Mouse (Mus musculus): ENCODE measurements at regions not wholly inside any gene's neighbourhood (a gene's known extent, or its start where the extent isn't known, plus 50 kb on each side); places are given as distances from the start of the nearest gene placed in this dataset.
A peak's percentile ranks its signal among the peaks of the same experiment; 100 is the strongest.

DNA sequence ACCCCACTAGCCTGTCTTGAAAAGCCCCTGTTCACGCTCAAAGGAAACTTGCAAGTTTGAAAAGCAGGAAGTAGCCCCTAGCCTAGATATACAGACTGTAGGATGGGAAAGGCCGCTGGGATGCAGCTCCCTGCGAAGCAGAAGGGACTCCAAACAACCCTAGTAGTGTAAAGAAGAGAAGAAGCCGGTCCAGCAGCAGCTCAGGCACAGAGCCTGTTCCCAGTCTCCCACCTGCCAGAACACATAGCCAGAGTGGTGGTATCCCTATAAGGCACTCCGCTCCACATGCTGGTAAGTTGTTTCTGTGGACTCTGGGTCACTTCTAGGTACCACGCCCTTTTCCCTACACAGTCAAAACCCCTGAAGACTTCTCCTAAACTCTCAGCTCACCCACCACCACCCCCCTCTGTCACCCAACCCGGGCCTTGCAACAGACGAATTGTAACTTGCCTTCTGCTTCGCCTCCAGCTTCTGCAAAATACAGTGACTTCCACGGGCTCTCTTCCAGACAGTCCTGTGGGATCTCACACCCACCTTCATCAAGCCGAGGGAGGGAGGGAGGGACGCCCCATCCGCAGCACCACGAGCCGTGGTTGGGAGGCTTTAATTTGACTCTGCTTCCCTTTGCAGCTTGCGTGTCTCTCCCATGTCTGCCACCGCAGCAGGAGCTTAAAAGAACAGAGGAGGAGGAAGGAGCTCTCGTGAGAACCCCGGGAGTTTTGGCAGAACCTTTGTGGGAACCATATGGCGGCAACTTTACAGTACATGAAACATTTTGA, 285.2 kb downstream of the Rwdd3 start:
- no peaks in the 10 kb centered on the region for H3K27me3 ChIP-seq
- WGBS = 44% methylated on average over 20 of the region's 20 CpGs
- H3K4me2 ChIP-seq (replicated peaks) = peak overlapping the region; percentile 38
- no peaks in the 10 kb centered on the region for H3K9me3 ChIP-seq
- H3K4me3 ChIP-seq = no peak overlapping the region
- H3K9ac ChIP-seq = no peak overlapping the region
- H3K4me1 ChIP-seq = no peaks in the 10 kb centered on the region
- no peaks in the 10 kb centered on the region for H3K36me3 ChIP-seq
- H3K27ac ChIP-seq = no peak overlapping the region
- no peak for ATAC-seq (ENCODE audit: low FRiP score, low read depth)

DNA sequence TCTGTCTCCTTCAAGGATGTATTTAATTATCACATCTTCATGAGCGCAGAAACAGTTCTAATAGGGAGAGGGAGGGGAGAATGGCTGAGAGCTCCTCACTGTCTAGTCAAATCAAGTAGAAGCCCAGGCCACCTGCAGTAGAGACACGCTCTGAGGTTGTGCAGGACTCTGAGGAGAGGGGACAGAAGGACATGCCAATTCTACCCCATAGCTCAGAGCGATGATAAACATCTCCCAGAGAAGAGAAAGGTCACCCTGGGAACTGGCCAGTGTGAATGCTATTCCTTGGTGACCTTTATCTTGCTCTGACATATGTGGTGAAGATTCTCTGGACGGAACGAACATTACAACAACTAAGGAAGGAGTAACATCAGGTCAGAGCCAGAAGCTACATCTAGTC, 286.1 kb downstream of the Rwdd3 start:
- H3K4me1 ChIP-seq = no peaks in the 10 kb centered on the region
- no peak overlapping the region for H3K27ac ChIP-seq
- ATAC-seq (ENCODE audit: low FRiP score, low read depth) = no peak
- no peaks in the 10 kb centered on the region for H3K27me3 ChIP-seq
- no peak overlapping the region for H3K4me3 ChIP-seq
- H3K9ac ChIP-seq = no peak overlapping the region
- no peaks in the 10 kb centered on the region for H3K36me3 ChIP-seq
- no peak overlapping the region for H3K4me2 ChIP-seq (replicated peaks)
- WGBS = 74% methylated on average over 5 of the region's 5 CpGs
- H3K9me3 ChIP-seq = no peaks in the 10 kb centered on the region

GRCm38 (mm10) chr3:120884189-120884588, 287.3 kb downstream of the Rwdd3 start:
- Histone ChIP-seq H3K27ac (no peak overlapping the region), H3K4me3 (no peak overlapping the region), H3K9ac (no peak overlapping the region), H3K36me3 (no peaks in the 10 kb centered on the region), H3K4me1 (no peaks in the 10 kb centered on the region), H3K27me3 (no peaks in the 10 kb centered on the region), H3K4me2 (replicated peaks) (no peak overlapping the region), H3K9me3 (no peaks in the 10 kb centered on the region)
- 69% methylated on average over 10 of the region's 10 CpGs for WGBS
- ATAC-seq (ENCODE audit: low FRiP score, low read depth) = no peak

DNA sequence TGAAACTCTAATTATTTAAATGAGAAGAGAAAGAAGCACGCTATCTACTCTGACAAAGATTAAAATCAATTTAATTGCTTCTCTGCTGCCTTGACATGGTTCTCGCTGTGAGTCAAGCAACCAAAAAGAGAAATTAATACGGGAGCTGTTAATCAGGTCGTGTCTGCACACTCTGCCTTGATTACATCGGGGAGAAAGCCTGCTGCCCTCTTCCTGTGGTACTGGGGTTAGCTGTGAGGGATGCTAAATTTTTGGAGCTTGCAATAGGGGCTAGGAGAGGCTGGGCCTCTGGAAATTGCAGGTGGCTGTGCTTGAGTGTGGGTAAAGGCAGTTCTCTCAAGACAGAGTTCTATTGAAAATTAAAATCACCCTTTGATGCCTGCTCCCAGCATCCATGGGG, 287.8 kb downstream of the Rwdd3 start:
- H3K27ac ChIP-seq = no peak overlapping the region
- no peaks in the 10 kb centered on the region for H3K4me1 ChIP-seq
- WGBS = 60% methylated on average over 5 of the region's 5 CpGs
- H3K36me3 ChIP-seq = no peaks in the 10 kb centered on the region
- H3K27me3 ChIP-seq = no peaks in the 10 kb centered on the region
- no peak for ATAC-seq (ENCODE audit: low FRiP score, low read depth)
- H3K9ac ChIP-seq = no peak overlapping the region
- no peak overlapping the region for H3K4me3 ChIP-seq
- no peak overlapping the region for H3K4me2 ChIP-seq (replicated peaks)
- H3K9me3 ChIP-seq = no peaks in the 10 kb centered on the region

DNA sequence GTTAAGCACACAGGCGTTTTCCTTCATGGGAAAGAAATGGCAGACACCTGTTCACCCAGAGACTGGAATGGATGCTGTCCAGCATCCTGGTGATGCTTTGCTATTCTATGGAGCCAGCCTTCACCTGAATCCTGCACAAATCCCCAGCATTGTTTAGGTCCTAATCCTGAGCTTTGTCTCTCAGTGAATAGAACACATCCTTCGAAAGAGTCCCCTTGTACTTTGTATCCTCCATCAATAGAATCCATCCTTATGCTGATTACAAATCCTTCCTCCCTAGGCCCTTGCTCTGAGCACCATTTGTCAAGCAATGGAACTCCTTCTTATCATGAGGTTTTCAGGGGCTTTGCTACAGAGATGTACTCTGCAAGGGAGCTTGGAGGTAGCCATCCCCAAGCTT, 292.1 kb downstream of the Rwdd3 start:
- Histone ChIP-seq H3K27me3 (no peaks in the 10 kb centered on the region), H3K4me2 (replicated peaks) (no peak overlapping the region), H3K4me3 (no peak overlapping the region), H3K9ac (no peak overlapping the region), H3K9me3 (no peaks in the 10 kb centered on the region), H3K36me3 (no peaks in the 10 kb centered on the region), H3K27ac (no peak overlapping the region), H3K4me1 (no peaks in the 10 kb centered on the region)
- no peak for ATAC-seq (ENCODE audit: low FRiP score, low read depth)
- 91% methylated on average over 2 of the region's 2 CpGs for WGBS

GRCm38 (mm10) chr3:120875740-120876139, 295.8 kb downstream of the Rwdd3 start:
- H3K27ac ChIP-seq = no peak overlapping the region
- no peak overlapping the region for H3K4me2 ChIP-seq (replicated peaks)
- no peaks in the 10 kb centered on the region for H3K27me3 ChIP-seq
- no peaks in the 10 kb centered on the region for H3K36me3 ChIP-seq
- 60% methylated on average over 3 of the region's 3 CpGs for WGBS
- no peaks in the 10 kb centered on the region for H3K4me1 ChIP-seq
- no peak for ATAC-seq (ENCODE audit: low FRiP score, low read depth)
- no peak overlapping the region for H3K4me3 ChIP-seq
- H3K9ac ChIP-seq = no peak overlapping the region
- no peaks in the 10 kb centered on the region for H3K9me3 ChIP-seq

DNA sequence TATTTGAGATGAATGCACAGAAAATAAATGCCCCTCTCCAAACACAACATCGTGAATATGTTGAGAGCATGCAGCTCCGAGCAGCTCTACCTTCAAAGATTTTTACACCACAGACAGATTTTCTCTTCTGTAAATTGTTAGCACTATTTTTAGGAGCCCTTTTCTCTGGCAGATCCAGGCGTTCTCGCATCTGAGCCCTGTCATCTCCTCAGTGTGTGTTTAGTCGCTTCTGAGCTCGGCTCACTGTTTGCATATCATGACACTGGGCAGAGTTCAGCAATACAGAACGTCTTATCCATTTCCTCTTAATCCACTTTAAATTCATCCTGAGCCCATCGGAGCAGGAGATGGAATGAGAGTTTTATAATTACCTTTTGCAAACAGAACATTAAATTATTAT, 306.5 kb downstream of the Rwdd3 start:
- WGBS = 80% methylated on average over 8 of the region's 8 CpGs

DNA sequence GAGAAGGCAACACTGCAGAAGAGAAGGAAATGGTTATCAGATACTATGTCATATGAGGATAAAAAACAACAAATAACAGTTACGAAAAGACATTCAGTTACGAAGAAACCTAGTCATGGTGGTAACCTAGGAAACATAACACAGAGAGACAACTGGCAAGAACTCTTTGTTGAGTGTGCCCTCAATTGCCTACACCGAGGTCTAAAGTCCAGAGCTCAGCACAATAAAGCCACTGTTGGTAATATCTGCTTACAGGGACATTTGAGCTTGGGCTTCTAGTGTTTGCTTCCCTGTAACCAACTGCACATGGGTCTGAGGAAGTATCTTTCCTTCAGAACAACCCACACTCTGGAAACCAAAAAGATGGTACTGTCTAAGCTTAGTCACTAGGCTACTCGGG, 309.9 kb downstream of the Rwdd3 start:
- Histone ChIP-seq H3K9ac (no peak overlapping the region), H3K27ac (no peak overlapping the region), H3K4me1 (no peaks in the 10 kb centered on the region), H3K27me3 (no peaks in the 10 kb centered on the region), H3K9me3 (no peaks in the 10 kb centered on the region), H3K4me2 (replicated peaks) (no peak overlapping the region), H3K4me3 (no peak overlapping the region), H3K36me3 (no peaks in the 10 kb centered on the region)
- WGBS = 82% methylated on average over 4 of the region's 4 CpGs
- ATAC-seq (ENCODE audit: low FRiP score, low read depth) = no peak

More for the DNA sequence above, 306.5 kb downstream of the Rwdd3 start:
- H3K4me3 ChIP-seq = no peak overlapping the region
- no peak for ATAC-seq (ENCODE audit: low FRiP score, low read depth)
- no peaks in the 10 kb centered on the region for H3K36me3 ChIP-seq
- H3K9me3 ChIP-seq = no peaks in the 10 kb centered on the region
- no peak overlapping the region for H3K27ac ChIP-seq
- no peak overlapping the region for H3K9ac ChIP-seq
- no peaks in the 10 kb centered on the region for H3K27me3 ChIP-seq
- no peaks in the 10 kb centered on the region for H3K4me1 ChIP-seq
- no peak overlapping the region for H3K4me2 ChIP-seq (replicated peaks)

DNA sequence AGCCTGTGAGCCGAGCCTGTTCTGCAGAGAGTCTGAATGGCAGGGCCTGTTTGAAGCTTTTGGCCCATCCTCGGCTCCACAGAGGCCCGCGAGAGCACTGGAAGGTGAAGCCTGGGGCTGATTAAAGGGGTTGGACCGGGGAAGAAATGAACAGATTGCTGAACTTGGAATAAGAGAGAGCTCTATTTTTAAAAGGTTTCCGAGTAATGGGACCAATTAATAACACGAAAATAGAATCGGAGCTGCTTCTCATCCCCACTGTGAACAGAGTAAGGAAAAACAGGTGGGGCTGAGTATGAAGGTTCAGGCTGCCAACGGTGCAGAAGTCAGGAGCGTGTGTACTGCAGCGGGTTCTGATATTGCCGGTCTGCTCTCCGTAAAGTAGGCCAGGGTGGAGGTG, 313.2 kb downstream of the Rwdd3 start:
- WGBS = 58% methylated on average over 13 of the region's 13 CpGs
- H3K27me3 ChIP-seq = no peaks in the 10 kb centered on the region
- no peaks in the 10 kb centered on the region for H3K4me1 ChIP-seq
- ATAC-seq (ENCODE audit: low FRiP score, low read depth) = no peak
- no peaks in the 10 kb centered on the region for H3K9me3 ChIP-seq
- H3K4me3 ChIP-seq = no peak overlapping the region
- no peak overlapping the region for H3K27ac ChIP-seq
- no peaks in the 10 kb centered on the region for H3K36me3 ChIP-seq
- H3K4me2 ChIP-seq (replicated peaks) = no peak overlapping the region
- no peak overlapping the region for H3K9ac ChIP-seq

GRCm38 (mm10) chr3:120854322-120854721, 317.2 kb downstream of the Rwdd3 start:
- H3K4me1 ChIP-seq = no peaks in the 10 kb centered on the region
- no peaks in the 10 kb centered on the region for H3K9me3 ChIP-seq
- 83% methylated on average over 3 of the region's 3 CpGs for WGBS
- no peak for ATAC-seq (ENCODE audit: low FRiP score, low read depth)
- H3K4me2 ChIP-seq (replicated peaks) = no peak overlapping the region
- H3K27me3 ChIP-seq = no peaks in the 10 kb centered on the region
- H3K4me3 ChIP-seq = no peak overlapping the region
- H3K27ac ChIP-seq = no peak overlapping the region
- no peaks in the 10 kb centered on the region for H3K36me3 ChIP-seq
- no peak overlapping the region for H3K9ac ChIP-seq

- Histone ChIP-seq H3K4me1 (no peaks in the 10 kb centered on the region), H3K9me3 (no peaks in the 10 kb centered on the region), H3K9ac (no peak overlapping the region), H3K27ac (no peak overlapping the region), H3K4me2 (replicated peaks) (no peak overlapping the region), H3K36me3 (no peaks in the 10 kb centered on the region), H3K4me3 (no peak overlapping the region), H3K27me3 (no peaks in the 10 kb centered on the region)
- no peak for ATAC-seq (ENCODE audit: low FRiP score, low read depth)
- WGBS = 100% methylated on average over 2 of the region's 2 CpGs
These were observed 327.9 kb downstream of the Rwdd3 start for GRCm38 (mm10) chr3:120843623-120844022.

GRCm38 (mm10) chr3:120823536-120823935, 348.0 kb downstream of the Rwdd3 start:
- WGBS = 97% methylated on average over 19 of the region's 19 CpGs

GRCm38 (mm10) chr3:120811901-120812300, 359.6 kb downstream of the Rwdd3 start:
- Histone ChIP-seq H3K4me1 (no peaks in the 10 kb centered on the region), H3K36me3 (no peaks in the 10 kb centered on the region), H3K9me3 (no peaks in the 10 kb centered on the region), H3K4me3 (no peak overlapping the region), H3K4me2 (replicated peaks) (no peak overlapping the region), H3K27me3 (no peaks in the 10 kb centered on the region; the same call in 1 of the 2 replicates), H3K9ac (no peak overlapping the region), H3K27ac (no peak overlapping the region)
- ATAC-seq (ENCODE audit: low FRiP score, low read depth) = no peak
- WGBS = 68% methylated on average over 2 of the region's 2 CpGs

More at GRCm38 (mm10) chr3:120823536-120823935, 348.0 kb downstream of the Rwdd3 start:
- Histone ChIP-seq H3K4me1 (no peaks in the 10 kb centered on the region), H3K9me3 (no peaks in the 10 kb centered on the region), H3K4me2 (replicated peaks) (no peak overlapping the region), H3K27ac (no peak overlapping the region), H3K9ac (no peak overlapping the region), H3K27me3 (no peaks in the 10 kb centered on the region), H3K36me3 (no peaks in the 10 kb centered on the region), H3K4me3 (no peak overlapping the region)
- ATAC-seq (ENCODE audit: low FRiP score, low read depth) = no peak

All from limb, embryonic 13.5 days (tissue).